Mouse (Mus musculus) CH12.LX (cell line): Measurements from ENCODE around the gene Cd2bp2. TPM values are rescaled to one million over a fixed set of nuclear protein-coding genes. Genes with fewer than 3 reads are reported as not detected.

Experiments used
- DNase-seq: peaks from one replicate; pipeline ENCODE4 v3.0.0-alpha.2; 2013; ENCODE audit errors: extremely low read depth
- H3K27ac ChIP-seq: 2 replicates; pipeline ENCODE4 v1.5.1; 2012; ENCODE audit warnings: low read depth, mild to moderate bottlenecking, control low read depth, moderate library complexity; ENCODE audit not compliant: insufficient read depth
- H3K27me3 ChIP-seq: replicated peaks from 2 replicates; pipeline ENCODE3; 2012; ENCODE audit warnings: inconsistent platforms
- H3K36me3 ChIP-seq, 2 experiments: replicated peaks in 1 of 2; 2 replicates each; pipeline versions ENCODE3 to v1.6.1; 2012; ENCODE audit warnings: inconsistent platforms in 1 of 2, low read length in 1 of 2, mild to moderate bottlenecking in 1 of 2, mixed read lengths in 1 of 2, moderate library complexity in 1 of 2; ENCODE audit not compliant: control insufficient read depth in 1 of 2, insufficient read depth in 1 of 2
- H3K4me1 ChIP-seq, 2 experiments: 2 replicates each; pipeline ENCODE4 v1.6.1; 2012; ENCODE audit warnings: inconsistent platforms in 1 of 2, moderate library complexity in 1 of 2; ENCODE audit not compliant: insufficient read depth in 2 of 2, control insufficient read depth in 1 of 2
- H3K4me2 ChIP-seq: 2 replicates; pipeline ENCODE4 v1.6.1; 2012; ENCODE audit warnings: low read depth, mild to moderate bottlenecking, control low read depth; ENCODE audit not compliant: poor library complexity, insufficient read depth, severe bottlenecking
- H3K4me3 ChIP-seq, 3 experiments: fragments of 150-350 bp in 1 of 3; sonication (generic) in 1 of 3; replicated peaks in 1 of 3; 2 replicates each; pipeline versions ENCODE3 to v1.5.1; 2011 to 2012; ENCODE audit warnings: low read depth in 2 of 3, low read length in 2 of 3, mild to moderate bottlenecking in 2 of 3, moderate library complexity in 2 of 3, control low read depth in 1 of 3, improper control_type of control experiment in 1 of 3, inconsistent platforms in 1 of 3, mixed read lengths in 1 of 3; ENCODE audit not compliant: poor library complexity in 1 of 3
- H3K79me2 ChIP-seq: replicated peaks from 2 replicates; pipeline ENCODE4 v1.6.1; 2012; ENCODE audit warnings: mild to moderate bottlenecking, moderate library complexity; ENCODE audit not compliant: control insufficient read depth, poor library complexity, insufficient read depth, severe bottlenecking; ENCODE audit errors: extremely low read depth
- H3K9ac ChIP-seq: 2 replicates; pipeline ENCODE4 v1.6.1; 2012; ENCODE audit warnings: low read depth, mild to moderate bottlenecking, control low read depth, moderate library complexity; ENCODE audit not compliant: insufficient read depth
- H3K9me3 ChIP-seq: replicated peaks from 2 replicates; pipeline ENCODE3; 2012; ENCODE audit warnings: low read length, inconsistent platforms, mixed read lengths
- BHLHE40 ChIP-seq: IDR thresholded peaks from 2 replicates; pipeline ENCODE4 v1.6.1; 2011; ENCODE audit warnings: mild to moderate bottlenecking, low read depth, low read length, improper control_type of control experiment
- CHD1 ChIP-seq: IDR thresholded peaks from 2 replicates; pipeline ENCODE4 v1.6.1; 2012; ENCODE audit warnings: low read depth, low read length, improper control_type of control experiment, inconsistent platforms
- CHD2 ChIP-seq: IDR thresholded peaks from 2 replicates; pipeline ENCODE4 v1.6.1; 2011; ENCODE audit warnings: low read length, improper control_type of control experiment
- CTCF ChIP-seq, 2 experiments: IDR thresholded peaks in 1 of 2; conservative IDR thresholded peaks in 1 of 2; 2 replicates each; pipeline ENCODE4 v1.5.1; 2011 to 2012; ENCODE audit warnings: low read depth in 2 of 2, low read length in 2 of 2, improper control_type of control experiment in 1 of 2, inconsistent platforms in 1 of 2, mild to moderate bottlenecking in 1 of 2, moderate library complexity in 1 of 2
- E2F4 ChIP-seq: IDR thresholded peaks from 2 replicates; pipeline ENCODE4 v1.6.1; 2011; ENCODE audit warnings: low read depth, low read length, improper control_type of control experiment; ENCODE audit not compliant: insufficient replicate concordance
- ELF1 ChIP-seq: IDR thresholded peaks from 2 replicates; pipeline ENCODE4 v1.6.1; 2014; ENCODE audit warnings: low read depth, mild to moderate bottlenecking, inconsistent platforms, low read length, improper control_type of control experiment
- EP300 ChIP-seq: IDR thresholded peaks from 2 replicates; pipeline ENCODE4 v1.6.1; 2011; ENCODE audit warnings: low read length, improper control_type of control experiment
- ETS1 ChIP-seq: conservative IDR thresholded peaks from 2 replicates; pipeline ENCODE4 v1.6.1; 2012; ENCODE audit warnings: low read depth, mild to moderate bottlenecking, inconsistent platforms, low read length, improper control_type of control experiment, moderate library complexity
- GABPA ChIP-seq: IDR thresholded peaks from 2 replicates; pipeline ENCODE4 v1.6.1; 2012; ENCODE audit warnings: low read depth, low read length, improper control_type of control experiment, inconsistent platforms; ENCODE audit not compliant: insufficient replicate concordance
- HCFC1 ChIP-seq: IDR thresholded peaks from 2 replicates; pipeline ENCODE4 v1.6.1; 2012; ENCODE audit warnings: low read depth, mild to moderate bottlenecking, inconsistent platforms, low read length, improper control_type of control experiment
- IRF4 ChIP-seq: IDR thresholded peaks from 2 replicates; pipeline ENCODE4 v1.6.1; 2014; ENCODE audit warnings: low read depth, mild to moderate bottlenecking, inconsistent platforms, low read length, improper control_type of control experiment
- JUN ChIP-seq: IDR thresholded peaks from 2 replicates; pipeline ENCODE4 v1.6.1; 2011; ENCODE audit warnings: low read depth, mild to moderate bottlenecking, low read length, improper control_type of control experiment, moderate library complexity; ENCODE audit not compliant: insufficient read depth
- JUND ChIP-seq: conservative IDR thresholded peaks from 2 replicates; pipeline ENCODE4 v1.6.1; 2011; ENCODE audit warnings: low read depth, low read length, improper control_type of control experiment
- KAT2A ChIP-seq: IDR thresholded peaks from 2 replicates; pipeline ENCODE4 v1.6.1; 2012; ENCODE audit warnings: low read length, improper control_type of control experiment, inconsistent platforms; ENCODE audit not compliant: insufficient replicate concordance
- MAFK ChIP-seq: IDR thresholded peaks from 2 replicates; pipeline ENCODE4 v1.6.1; 2011; ENCODE audit warnings: low read length, improper control_type of control experiment; ENCODE audit not compliant: insufficient replicate concordance
- MAX ChIP-seq: IDR thresholded peaks from 2 replicates; pipeline ENCODE4 v1.6.1; 2011; ENCODE audit warnings: low read length, improper control_type of control experiment
- MAZ ChIP-seq: IDR thresholded peaks from 2 replicates; pipeline ENCODE4 v1.6.1; 2012; ENCODE audit warnings: low read depth, mild to moderate bottlenecking, inconsistent platforms, low read length, improper control_type of control experiment, moderate library complexity
- MEF2A ChIP-seq: IDR thresholded peaks from 2 replicates; pipeline ENCODE4 v1.6.1; 2014; ENCODE audit warnings: low read depth, mild to moderate bottlenecking, inconsistent platforms, low read length, improper control_type of control experiment, borderline replicate concordance
- MXI1 ChIP-seq: IDR thresholded peaks from 2 replicates; pipeline ENCODE4 v1.6.1; 2011; ENCODE audit warnings: mild to moderate bottlenecking, low read depth, low read length, improper control_type of control experiment
- MYC ChIP-seq: IDR thresholded peaks from 2 replicates; pipeline ENCODE4 v1.6.1; 2011; ENCODE audit warnings: low read depth, mild to moderate bottlenecking, improper control_type of control experiment, low read length
- NELFE ChIP-seq: IDR thresholded peaks from 2 replicates; pipeline ENCODE4 v1.6.1; 2011; ENCODE audit warnings: low read depth, low read length, improper control_type of control experiment
- NRF1 ChIP-seq: IDR thresholded peaks from 2 replicates; pipeline ENCODE4 v1.6.1; 2014; ENCODE audit warnings: low read depth, mild to moderate bottlenecking, inconsistent platforms, low read length, improper control_type of control experiment, moderate library complexity
- PAX5 ChIP-seq: IDR thresholded peaks from 2 replicates; pipeline ENCODE4 v1.6.1; 2012; ENCODE audit warnings: low read length, inconsistent platforms, mixed read lengths
- POLR2A ChIP-seq: IDR thresholded peaks from 2 replicates; pipeline ENCODE4 v1.6.1; 2011; ENCODE audit warnings: low read depth, mild to moderate bottlenecking, improper control_type of control experiment, low read length
- POLR2AphosphoS2 ChIP-seq: IDR thresholded peaks from 2 replicates; pipeline ENCODE4 v1.6.1; 2011; ENCODE audit warnings: low read depth, low read length, improper control_type of control experiment
- RAD21 ChIP-seq: IDR thresholded peaks from 2 replicates; pipeline ENCODE4 v1.6.1; 2011; ENCODE audit warnings: low read depth, mild to moderate bottlenecking, low read length, improper control_type of control experiment, moderate library complexity
- RCOR1 ChIP-seq: conservative IDR thresholded peaks from 2 replicates; pipeline ENCODE4 v1.6.1; 2012; ENCODE audit warnings: low read depth, mild to moderate bottlenecking, inconsistent platforms, low read length, improper control_type of control experiment
- SIN3A ChIP-seq: IDR thresholded peaks from 2 replicates; pipeline ENCODE4 v1.6.1; 2012; ENCODE audit warnings: low read length, improper control_type of control experiment, inconsistent platforms
- SMC3 ChIP-seq: IDR thresholded peaks from 2 replicates; pipeline ENCODE4 v1.6.1; 2011; ENCODE audit warnings: low read depth, low read length, improper control_type of control experiment
- TBP ChIP-seq: conservative IDR thresholded peaks from 2 replicates; pipeline ENCODE4 v1.6.1; 2011; ENCODE audit warnings: low read depth, low read length, improper control_type of control experiment
- TCF12 ChIP-seq: IDR thresholded peaks from 2 replicates; pipeline ENCODE4 v1.6.1; 2014; ENCODE audit warnings: low read depth, mild to moderate bottlenecking, inconsistent platforms, low read length, improper control_type of control experiment
- UBTF ChIP-seq: IDR thresholded peaks from 2 replicates; pipeline ENCODE4 v1.6.1; 2012; ENCODE audit warnings: low read depth, mild to moderate bottlenecking, inconsistent platforms, low read length, improper control_type of control experiment, moderate library complexity
- USF1 ChIP-seq: IDR thresholded peaks from 2 replicates; pipeline ENCODE4 v1.6.1; 2014; ENCODE audit warnings: low read depth, mild to moderate bottlenecking, inconsistent platforms, low read length, improper control_type of control experiment
- USF2 ChIP-seq: conservative IDR thresholded peaks from 2 replicates; pipeline ENCODE4 v1.6.1; 2011; ENCODE audit warnings: low read depth, low read length, improper control_type of control experiment
- ZC3H11A ChIP-seq: IDR thresholded peaks from 2 replicates; pipeline ENCODE4 v1.6.1; 2012; ENCODE audit warnings: low read depth, mild to moderate bottlenecking, inconsistent platforms, low read length, improper control_type of control experiment
- ZKSCAN1 ChIP-seq: IDR thresholded peaks from 2 replicates; pipeline ENCODE4 v1.6.1; 2012; ENCODE audit warnings: low read depth, inconsistent platforms, low read length, improper control_type of control experiment, borderline replicate concordance
- ZMIZ1 ChIP-seq: IDR thresholded peaks from 2 replicates; pipeline ENCODE4 v1.6.1; 2012; ENCODE audit warnings: low read depth, mild to moderate bottlenecking, inconsistent platforms, low read length, improper control_type of control experiment
- ZNF384 ChIP-seq: IDR thresholded peaks from 2 replicates; pipeline ENCODE4 v1.6.1; 2012; ENCODE audit warnings: low read depth, low read length, improper control_type of control experiment, inconsistent platforms
- dilution Hi-C: fragments of 300-500 bp; cut with MboI; formaldehyde crosslinking; loops from 2 replicates; pipeline ENCODE4 v1.14.3; 2020; ENCODE audit warnings: low sequenced_read_pairs; ENCODE audit not compliant: extremely low pct_unique_long_range_greater_than_20kb, extremely low pct_ligation_motif_present
- in situ Hi-C: fragments of 300-500 bp; cut with MboI; formaldehyde crosslinking; loops from 3 replicates; pipeline ENCODE4 v1.14.3; 2019; ENCODE audit warnings: low sequenced_read_pairs, low pct_ligation_motif_present, low pct_unique_long_range_greater_than_20kb, mixed read lengths
- polyA plus RNA-seq: library from polyadenylated mRNA; unstranded; fragments of >175 nt; gene quantifications from 2 replicates; pipeline ENCODE4 v1.2.1, GENCODE M21; 2012; ENCODE audit warnings: low read depth; ENCODE audit not compliant: insufficient read length
- total RNA-seq, 2 experiments: library from RNA; depleted of rRNA; stranded (reverse); fragments of 300-350 nt in 1 of 2; fragments of >200 nt in 1 of 2; gene quantifications; 2 replicates each; pipeline ENCODE4 v1.2.3; 2012 to 2014

The Cd2bp2 gene
- total and polyA plus RNA-seq, 3 experiments, result 57.4 to 66.8 (median 62.4) TPM

- peaks cover 35% of the 10 kb centered on the region for H3K79me2 ChIP-seq
- H3K4me2 ChIP-seq, result peak within 1 kb of the TSS; percentile 91
- H3K27ac ChIP-seq, result peak within 1 kb of the TSS; percentile 51
- in situ Hi-C loops, result no loop called here
- peaks cover 8 to 40% of the 10 kb centered on the region in 2 experiments for H3K4me1 ChIP-seq
- dilution Hi-C loops, result no loop called here
- peak within 1 kb of the TSS; percentile 85 for H3K9ac ChIP-seq
- peak; percentile 100 for DNase-seq
- no peaks in the 10 kb centered on the region for H3K27me3 ChIP-seq
- H3K4me3 ChIP-seq, result peak within 1 kb of the TSS; percentile 68 to 90 (median 79)
- no peaks in the 10 kb centered on the region for H3K9me3 ChIP-seq
- peak; percentile 8 to 78; a peak in 2 of 4 replicates for TF ChIP-seq CTCF (conservative IDR thresholded peaks at IDR 0.05 in 1 of 2, IDR thresholded peaks at IDR 0.05 in 1 of 2; ENCODE audit: low read depth in 2 of 2, low read length in 2 of 2)
- no peak; the same call in 1 of the 2 replicates for TF ChIP-seq POLR2AphosphoS2
- peak; percentile 28 for TF ChIP-seq RAD21
- TF ChIP-seq HCFC1, result peak; percentile 73
- TF ChIP-seq KAT2A, result peak; percentile 72; the same call in 1 of the 2 replicates
- TF ChIP-seq SIN3A, result peak; percentile 79
- TF ChIP-seq MAFK, result no peak
- TF ChIP-seq IRF4, result no peak
- peak; percentile 6; the same call in 1 of the 2 replicates for TF ChIP-seq MYC
- no peak; the same call in 1 of the 2 replicates for TF ChIP-seq ETS1
- TF ChIP-seq MEF2A, result peak; percentile 66
- TF ChIP-seq USF1, result no peak
- peak; percentile 95 for TF ChIP-seq MAZ
- TF ChIP-seq CHD1, result no peak
- TF ChIP-seq TBP, result peak; percentile 95
- TF ChIP-seq PAX5, result no peak
- no peak for TF ChIP-seq ZKSCAN1
- peak; percentile 82 for TF ChIP-seq ELF1
- peak; percentile 98 for TF ChIP-seq ZNF384
- no peak for TF ChIP-seq ZC3H11A
- TF ChIP-seq E2F4, result 0 out of 2 replicates have a peak, but pooled peaks have one; percentile 67
- TF ChIP-seq TCF12, result peak; percentile 74; the same call in 1 of the 2 replicates
- TF ChIP-seq POLR2A, result peak; percentile 97
- no peak for TF ChIP-seq JUN
- peak; percentile 80 for TF ChIP-seq ZMIZ1
- TF ChIP-seq NRF1, result peak; percentile 90
- TF ChIP-seq NELFE, result peak; percentile 75
- TF ChIP-seq GABPA, result no peak
- TF ChIP-seq BHLHE40, result peak; percentile 29; the same call in 1 of the 2 replicates
- no peak for TF ChIP-seq USF2
- no peak; the same call in 1 of the 2 replicates for TF ChIP-seq UBTF
- peak; percentile 40; the same call in 1 of the 2 replicates for TF ChIP-seq MAX
- peak; percentile 93 for TF ChIP-seq CHD2
- no peak for TF ChIP-seq EP300
- TF ChIP-seq MXI1, result peak; percentile 76
- no peak for TF ChIP-seq RCOR1
- TF ChIP-seq JUND, result peak; percentile 21; the same call in 1 of the 2 replicates
- peak; percentile 70 for TF ChIP-seq SMC3
- TF ChIP-seq, all 38 proteins: peak for 23
- H3K36me3 ChIP-seq, result peaks cover 8 to 26% of the 10 kb centered on the region in 2 experiments
Measured at GRCm38 (mm10) chr7:127208553-127209438, 12.9 kb upstream of the Cd2bp2 start, which contains the start of gene Mylpf. TSS of gene Mylpf (plus strand) at chr7:127208890.
